Mouse (Mus musculus): ENCODE measurements around the gene Ncam2.

Ncam2 gene

DNA sequence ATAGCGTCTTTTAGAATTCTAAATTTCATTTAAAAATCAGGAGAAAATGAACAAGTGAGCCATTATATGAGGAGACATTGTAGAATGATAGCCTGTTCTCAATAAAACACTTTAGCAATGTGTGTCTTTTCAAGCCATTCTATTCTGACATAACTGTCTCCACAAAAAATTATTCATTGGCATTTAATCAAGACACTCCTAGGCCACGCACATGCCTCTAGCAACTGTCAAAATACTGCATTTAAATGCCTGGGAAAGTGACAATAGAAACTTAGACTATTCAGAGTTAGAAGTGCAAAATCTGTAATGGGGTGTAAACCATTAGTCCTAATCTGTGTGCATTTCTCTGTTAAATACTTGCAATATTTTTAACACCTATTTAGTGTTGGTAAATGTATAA is 456.1 kb downstream of the Ncam2 start:
- DNase-seq: no peak

DNA sequence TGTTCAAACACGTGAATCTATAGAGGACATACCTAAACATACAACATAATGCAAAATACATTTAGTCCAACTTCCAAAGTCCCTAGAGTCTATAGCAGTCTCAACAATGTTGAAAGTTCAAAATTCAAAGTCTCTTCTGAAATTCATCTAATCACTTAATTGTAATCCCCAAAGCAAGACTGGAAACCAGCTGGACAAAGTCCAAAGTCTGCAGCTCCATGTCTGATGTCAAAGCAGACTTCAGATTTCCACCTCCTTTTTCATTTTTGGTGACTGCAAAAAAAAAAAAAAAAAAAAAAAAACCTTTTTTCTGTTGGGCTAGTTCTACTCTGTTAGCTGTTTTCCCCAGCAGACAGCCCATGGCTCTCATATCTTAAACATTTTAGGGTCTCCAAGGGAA is 473.4 kb downstream of the Ncam2 start:
- no peak for DNase-seq

DNA sequence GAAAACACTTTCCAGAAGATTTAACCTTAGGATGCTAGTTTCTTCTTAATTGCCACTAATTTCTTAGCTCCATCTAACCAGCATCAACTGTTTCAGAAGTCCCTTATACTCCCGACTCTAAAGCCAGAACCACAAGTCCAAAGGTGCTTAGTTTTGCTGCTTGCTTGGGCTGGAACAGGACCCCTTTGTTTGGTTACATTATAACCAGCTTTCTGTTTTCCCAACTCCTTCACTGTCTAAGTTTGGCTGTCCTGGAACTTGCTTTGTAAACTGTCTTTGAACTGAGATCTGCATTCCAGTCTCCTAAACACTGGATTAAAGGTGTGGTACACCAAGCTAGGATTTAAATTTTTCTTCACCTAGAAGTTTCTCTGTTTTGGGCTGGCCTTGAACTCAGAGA is 475.0 kb downstream of the Ncam2 start:
- DNase-seq: no peak
